Mouse (Mus musculus) kidney, embryonic 16.5 days (tissue): Measurements from ENCODE around the gene Olfr970. TPM values are rescaled to one million over a fixed set of nuclear protein-coding genes. Genes with fewer than 3 reads are reported as not detected.
"Not testable (repeated sequence)": the region's sequence is repeated elsewhere in the genome, so short reads cannot be mapped to it uniquely, and the experiment has no call there.

Experiments used
- ATAC-seq: fragments of 200-750 bp; cut with Nextera tagmentation; 2 replicates; pipeline ENCODE4 v1.8.0; 2017; ENCODE audit warnings: moderate TSS enrichment; ENCODE audit not compliant: low FRiP score, low TSS enrichment
- H3K27ac ChIP-seq: fragments of 300-500 bp; sonication (generic); 2 replicates; pipeline ENCODE4 v1.5.1; 2014; ENCODE audit warnings: low read length
- H3K27me3 ChIP-seq: fragments of 300-500 bp; sonication (generic); 2 replicates; pipeline ENCODE4 v1.6.1; 2014; ENCODE audit warnings: low read length, control low read depth, mixed read lengths; ENCODE audit not compliant: insufficient read depth
- H3K36me3 ChIP-seq: fragments of 300-500 bp; sonication (generic); 2 replicates; pipeline ENCODE4 v1.6.1; 2014; ENCODE audit warnings: low read length, control low read depth, mixed read lengths; ENCODE audit not compliant: insufficient read depth
- H3K4me1 ChIP-seq: fragments of 300-500 bp; sonication (generic); 2 replicates; pipeline ENCODE4 v1.6.1; 2014; ENCODE audit warnings: low read length, control low read depth, mixed read lengths; ENCODE audit not compliant: insufficient read depth
- H3K4me2 ChIP-seq: fragments of 300-500 bp; sonication (generic); replicated peaks from 2 replicates; pipeline ENCODE4 v1.6.1; 2014; ENCODE audit warnings: low read depth, low read length
- H3K4me3 ChIP-seq: fragments of 300-500 bp; sonication (generic); 2 replicates; pipeline ENCODE4 v1.5.1; 2014; ENCODE audit warnings: mild to moderate bottlenecking, low read length
- H3K9ac ChIP-seq: fragments of 300-500 bp; sonication (generic); replicated peaks from 2 replicates; pipeline ENCODE4 v1.6.1; 2014; ENCODE audit warnings: low read length
- H3K9me3 ChIP-seq: fragments of 300-500 bp; sonication (generic); 2 replicates; pipeline ENCODE4 v1.6.1; 2016; ENCODE audit warnings: low read length, control low read depth
- WGBS: fragments of 180-500 bp; shearing (Covaris S2); extraction: QIAGEN DNeasy Blood & Tissue Kit; methylation state at CpG from one replicate; pipeline ENCODE4 v1.1.7; 2014; 5-methylcytosine and 5-hydroxymethylcytosine counted together
- polyA plus RNA-seq: library from polyadenylated mRNA; unstranded; fragments of >200 nt; fragmentation: Nextera tagmentation; extraction: Ambion mirVana; gene quantifications from 2 replicates; pipeline ENCODE4 v1.2.1, GENCODE M21; 2015

Olfr970 gene
- not detected in 2 replicates for polyA plus RNA-seq

DNA sequence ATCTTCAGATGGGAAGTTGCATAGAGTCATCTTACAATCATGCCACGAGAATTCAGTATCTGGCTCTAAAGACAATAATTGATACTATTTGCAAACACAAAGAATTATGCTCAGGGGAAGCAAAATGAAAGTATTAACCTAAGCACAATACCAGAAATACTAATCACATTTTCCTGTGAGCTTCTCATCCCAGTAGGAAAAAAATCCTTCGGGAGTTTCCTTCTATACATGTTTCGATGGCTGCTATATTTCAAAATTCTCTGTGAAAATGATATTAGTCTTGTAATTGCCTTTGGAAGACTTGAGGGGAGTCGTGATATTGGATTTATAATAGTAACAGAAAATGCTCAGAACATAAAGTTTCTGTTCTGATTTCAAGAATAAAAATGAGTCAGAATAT lies at the start of gene Olfr970:
TSS of gene Olfr970 (plus strand) at position 301 of the 400 bp plus-strand sequence.
- no peak for ATAC-seq
- Histone ChIP-seq H3K4me2 (no peak within 1 kb of the TSS), H3K4me1 (no peaks in the 10 kb centered on the region), H3K27ac (no peak within 1 kb of the TSS), H3K4me3 (no peak within 1 kb of the TSS), H3K27me3 (no peaks in the 10 kb centered on the region), H3K36me3 (no peaks in the 10 kb centered on the region), H3K9ac (no peak within 1 kb of the TSS), H3K9me3 (no peaks in the 10 kb centered on the region; the same call in 1 of the 2 replicates)
- WGBS, result 80% methylated on average over 4 of the region's 4 CpGs

DNA sequence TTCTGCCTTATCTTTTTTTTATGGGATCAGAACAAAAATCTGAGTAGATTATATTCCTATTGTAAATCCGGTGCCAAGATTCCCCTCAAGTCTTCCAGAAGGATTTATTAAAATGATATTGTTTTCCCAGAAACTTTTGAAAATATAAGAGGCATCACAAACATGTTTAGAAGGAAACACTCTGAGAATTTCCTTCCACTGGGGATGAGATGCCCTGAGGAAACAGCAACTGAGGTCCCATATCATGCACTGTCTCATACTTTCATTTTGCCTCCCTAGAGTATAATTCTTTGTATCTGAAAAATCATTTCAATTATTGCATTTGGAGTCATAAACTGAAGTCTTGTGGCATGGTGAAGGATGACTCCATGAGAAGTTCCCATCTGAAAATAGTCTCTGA lies 25.5 kb upstream of the Olfr970 start, which contains the start of gene Olfr968:
TSS of gene Olfr968 (minus strand) at position 101 of the 400 bp plus-strand sequence.
- WGBS, result 83% methylated on average over 1 of the region's 1 CpGs
- Histone ChIP-seq H3K9me3 (no peaks in the 10 kb centered on the region), H3K4me2 (no peak within 1 kb of the TSS), H3K4me3 (no peak within 1 kb of the TSS), H3K27me3 (no peaks in the 10 kb centered on the region), H3K9ac (no peak within 1 kb of the TSS), H3K36me3 (no peaks in the 10 kb centered on the region), H3K4me1 (no peaks in the 10 kb centered on the region), H3K27ac (no peak within 1 kb of the TSS)
- no peak for ATAC-seq

DNA sequence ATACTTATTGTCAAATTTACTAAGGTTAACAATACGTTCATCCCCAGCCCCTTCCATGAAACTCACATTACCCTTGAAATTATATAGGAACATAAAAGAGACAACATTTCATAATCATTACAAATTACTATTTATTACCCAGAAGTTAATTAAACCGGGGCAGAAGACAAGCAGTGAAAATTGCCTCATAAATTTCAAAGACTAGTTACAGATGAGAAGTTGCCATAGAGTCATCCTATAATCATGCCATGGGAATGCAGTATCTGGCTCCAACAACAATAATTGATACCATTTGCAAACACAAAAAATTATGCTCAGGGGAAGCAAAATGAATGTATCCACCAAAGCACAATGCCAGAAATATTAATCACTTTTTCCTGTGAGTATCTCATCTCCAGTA lies 18.1 kb upstream of the Olfr970 start, which contains the start of gene Olfr969:
TSS of gene Olfr969 (plus strand) at position 388 of the 400 bp plus-strand sequence.
- Histone ChIP-seq H3K4me3 (no peak within 1 kb of the TSS), H3K27ac (no peak within 1 kb of the TSS), H3K4me1 (no peaks in the 10 kb centered on the region), H3K4me2 (no peak within 1 kb of the TSS), H3K9me3 (no peaks in the 10 kb centered on the region), H3K9ac (no peak within 1 kb of the TSS), H3K36me3 (no peaks in the 10 kb centered on the region), H3K27me3 (no peaks in the 10 kb centered on the region)
- no peak for ATAC-seq
- WGBS, result 51% methylated on average over 2 of the region's 2 CpGs

DNA sequence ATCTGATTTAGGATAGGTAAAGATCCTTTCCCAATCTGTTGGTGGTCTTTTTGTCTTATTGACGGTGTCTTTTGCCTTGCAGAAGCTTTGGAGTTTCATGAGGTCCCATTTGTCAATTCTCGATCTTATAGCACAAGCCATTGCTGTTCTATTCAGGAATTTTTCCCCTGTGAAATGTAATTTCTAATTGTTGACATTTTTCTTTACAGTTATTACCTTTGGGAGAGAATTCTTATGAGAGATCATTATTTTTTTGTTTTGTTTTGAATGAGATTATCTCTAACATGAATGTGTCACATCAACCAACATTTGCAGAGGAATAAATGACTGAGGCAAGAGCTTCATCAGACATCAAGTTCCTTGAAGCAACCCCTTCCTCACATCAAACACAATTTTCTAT lies 27.9 kb downstream of the Olfr970 start, which contains the start of gene Olfr971:
TSS of gene Olfr971 (plus strand) at position 301 of the 400 bp plus-strand sequence.
- not testable (repeated sequence) for H3K9ac ChIP-seq, H3K36me3 ChIP-seq, H3K4me1 ChIP-seq, H3K27ac ChIP-seq, H3K4me3 ChIP-seq, H3K9me3 ChIP-seq, ATAC-seq, H3K27me3 ChIP-seq, H3K4me2 ChIP-seq
- 83% methylated on average over 1 of the region's 2 CpGs for WGBS

DNA sequence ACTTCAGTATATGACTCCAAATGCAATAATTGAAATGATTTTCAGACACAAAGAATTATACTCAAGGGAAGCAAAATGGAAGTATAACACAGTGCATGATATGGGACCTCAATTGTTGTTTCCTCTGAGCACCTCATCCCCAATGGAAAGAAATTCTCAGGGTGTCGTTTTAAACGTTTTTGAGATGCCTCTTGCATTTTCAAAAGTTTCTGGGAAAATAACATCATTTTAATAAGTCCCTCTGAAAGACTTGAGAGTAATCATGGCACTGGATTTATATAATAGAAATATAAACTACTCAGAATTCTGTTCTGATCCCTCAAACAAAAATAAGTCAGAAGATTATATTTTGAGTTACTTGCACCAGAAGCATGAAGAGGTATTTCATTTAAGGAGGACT lies 57.5 kb downstream of the Olfr970 start, which contains the start of gene Olfr972:
TSS of gene Olfr972 (plus strand) at position 301 of the 400 bp plus-strand sequence.
- Histone ChIP-seq H3K4me1 (no peaks in the 10 kb centered on the region), H3K27ac (no peak within 1 kb of the TSS), H3K27me3 (no peaks in the 10 kb centered on the region), H3K4me2 (no peak within 1 kb of the TSS), H3K9ac (no peak within 1 kb of the TSS), H3K9me3 (no peaks in the 10 kb centered on the region), H3K36me3 (no peaks in the 10 kb centered on the region), H3K4me3 (no peak within 1 kb of the TSS)
- WGBS, result 67% methylated on average over 2 of the region's 2 CpGs
- ATAC-seq, result no peak

Other genes starting within 250 kb of the Olfr970 start
- gene Olfr959, start 233.3 kb upstream of the Olfr970 start, polyA plus RNA-seq, result not detected in 2 replicates
- gene AW551984, start 204.5 kb upstream of the Olfr970 start, polyA plus RNA-seq, result 15.5 and 16.2 TPM in 2 replicates
- gene Olfr148, start 198.2 kb upstream of the Olfr970 start, polyA plus RNA-seq, result not detected in 2 replicates
- gene Olfr960, start 187.5 kb upstream of the Olfr970 start, polyA plus RNA-seq, result not detected in 2 replicates
- gene Olfr961, start 163.8 kb upstream of the Olfr970 start, polyA plus RNA-seq, result not detected in 2 replicates
- not detected in 2 replicates for gene Olfr963, start 141.7 kb upstream of the Olfr970 start, polyA plus RNA-seq
- gene Olfr149, start 101.7 kb upstream of the Olfr970 start, polyA plus RNA-seq, result not detected in 2 replicates
- gene Olfr965, start 97.5 kb upstream of the Olfr970 start, polyA plus RNA-seq, result not detected in 2 replicates
- not detected in 2 replicates for gene Olfr150, start 77.9 kb upstream of the Olfr970 start, polyA plus RNA-seq
- not detected in 2 replicates for gene Olfr967, start 62.6 kb upstream of the Olfr970 start, polyA plus RNA-seq
- not detected in 2 replicates for gene Olfr968, start 25.6 kb upstream of the Olfr970 start, polyA plus RNA-seq
- gene Olfr969, start 17.9 kb upstream of the Olfr970 start, polyA plus RNA-seq, result not detected in 2 replicates
- not detected in 2 replicates for gene Olfr971, start 28.0 kb downstream of the Olfr970 start, polyA plus RNA-seq
- not detected in 2 replicates for gene Olfr972, start 57.6 kb downstream of the Olfr970 start, polyA plus RNA-seq
- gene Olfr229, start 98.5 kb downstream of the Olfr970 start, polyA plus RNA-seq, result not detected in 2 replicates
- not detected in 2 replicates for gene Olfr974, start 128.6 kb downstream of the Olfr970 start, polyA plus RNA-seq
- gene Olfr975, start 143.2 kb downstream of the Olfr970 start, polyA plus RNA-seq, result not detected in 2 replicates
- not detected in 2 replicates for gene Olfr976, start 152.3 kb downstream of the Olfr970 start, polyA plus RNA-seq
- not detected in 2 replicates for gene Olfr978, start 183.3 kb downstream of the Olfr970 start, polyA plus RNA-seq
- not detected in 2 replicates for gene Olfr979, start 194.6 kb downstream of the Olfr970 start, polyA plus RNA-seq
- not detected in 2 replicates for gene Olfr980, start 200.7 kb downstream of the Olfr970 start, polyA plus RNA-seq
- gene Olfr981, start 212.6 kb downstream of the Olfr970 start, polyA plus RNA-seq, result not detected in 2 replicates